In the genomic region with DNA sequence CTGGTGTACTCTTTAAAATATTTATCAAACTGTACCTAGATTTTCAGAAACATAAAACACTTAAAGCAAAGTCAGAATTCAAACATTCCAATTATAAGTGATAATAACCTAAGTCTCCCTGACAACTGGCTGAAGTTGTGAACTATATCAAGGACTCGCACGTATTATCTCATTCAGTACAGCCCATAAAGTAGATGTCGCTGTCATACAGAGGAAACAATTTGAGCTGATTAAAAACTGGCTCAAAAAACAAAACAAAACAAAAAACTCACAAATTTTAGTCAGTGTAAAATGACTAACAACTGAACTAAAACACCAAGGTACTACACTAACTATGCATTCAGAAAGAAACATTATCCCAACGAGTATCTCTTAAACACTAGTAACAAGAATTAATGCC, we compare ENCODE assay signal across 8 mouse cellular contexts. TPM values are rescaled to one million over a fixed set of nuclear protein-coding genes. Genes with fewer than 3 reads are reported as not detected.
DNase-seq lines count a peak whose midpoint lies in the region; ATAC-seq and TF ChIP-seq lines count a peak whose summit lies in the region.

No protein-coding gene starts in this region.

- peaks cover 42% of the 10 kb centered on the region for H3K4me1 ChIP-seq in heart, postnatal 0 days (ENCODE audit: control insufficient read depth, insufficient read depth)
- H3K4me1 ChIP-seq in cortical plate, adult 2 months (ENCODE audit: control insufficient read depth, insufficient read depth, low read length), result peaks cover 3% of the 10 kb centered on the region; the same call in 1 of the 2 replicates
- peaks cover 14% of the 10 kb centered on the region; the same call in 1 of the 2 replicates for H3K4me1 ChIP-seq in hindbrain, postnatal 0 days (ENCODE audit: insufficient read depth, low read length)
- H3K4me1 ChIP-seq in midbrain, embryonic 14.5 days (ENCODE audit: control insufficient read depth, insufficient read depth, low read length), result peaks cover 29% of the 10 kb centered on the region

- no peak for ATAC-seq in heart, postnatal 0 days (ENCODE audit: insufficient read depth, low read depth)
- no peak for ATAC-seq in hindbrain, postnatal 0 days
- ATAC-seq in midbrain, embryonic 14.5 days (ENCODE audit: low FRiP score, low TSS enrichment), result no peak

- no peak for DNase-seq in heart, postnatal 0 days (ENCODE audit: low spot score)
- DNase-seq in heart, postnatal 10 days, result no peak
- no peak for DNase-seq in hindbrain, postnatal 0 days (ENCODE audit: low spot score)
- DNase-seq in midbrain, embryonic 14.5 days, result no peak
- no peak for DNase-seq in embryo, embryonic 10 days (ENCODE audit: low spot score)
- DNase-seq in retina, embryonic 14.5 days (ENCODE audit: low spot score), result no peak
- DNase-seq in layer of hippocampus, postnatal 10 days (ENCODE audit: low spot score in 2 of 2), result no peak

- TF ChIP-seq POLR2A in cortical plate, adult 2 months (IDR thresholded peaks at IDR 0.05; ENCODE audit: extremely low read depth, insufficient read depth, low read length), result no peak

- H3K4me2 ChIP-seq in heart, postnatal 0 days (ENCODE audit: low read depth, low read length), result peak overlapping the region; percentile 71
- peak overlapping the region; percentile 92 for H3K4me2 ChIP-seq in hindbrain, postnatal 0 days (ENCODE audit: low read depth, low read length)
- peak overlapping the region; percentile 83 for H3K4me2 ChIP-seq in midbrain, embryonic 14.5 days (ENCODE audit: low read length)

- no peak for TF ChIP-seq EP300 in heart, postnatal 0 days (IDR thresholded peaks at IDR 0.05; ENCODE audit: low read depth)

- peak overlapping the region; percentile 85 for H3K4me3 ChIP-seq in heart, postnatal 0 days (ENCODE audit: low read depth, low read length)
- H3K4me3 ChIP-seq in cortical plate, adult 2 months (ENCODE audit: insufficient read depth, low read length), result peak overlapping the region; percentile 47; the same call in 1 of the 2 replicates
- peak overlapping the region; percentile 86 for H3K4me3 ChIP-seq in hindbrain, postnatal 0 days (ENCODE audit: low read length)
- peak overlapping the region; percentile 37 for H3K4me3 ChIP-seq in midbrain, embryonic 14.5 days (replicated peaks; ENCODE audit: low read depth, low read length)

- intact Hi-C loops in heart, postnatal 10 days (cut with DNase I), result loop anchor here (5.0 to 10.0 kb wide), 2 partner anchors 70 to 197 kb away; a partner anchor contains a TSS

- H3K36me3 ChIP-seq in heart, postnatal 0 days (replicated peaks; ENCODE audit: control insufficient read depth, insufficient read depth, low read length), result no peaks in the 10 kb centered on the region
- no peaks in the 10 kb centered on the region for H3K36me3 ChIP-seq in hindbrain, postnatal 0 days (ENCODE audit: insufficient read depth, low read length)
- no peaks in the 10 kb centered on the region for H3K36me3 ChIP-seq in midbrain, embryonic 14.5 days (ENCODE audit: control insufficient read depth, insufficient read depth, low read length)

- H3K27ac ChIP-seq in heart, postnatal 0 days (ENCODE audit: low read depth), result no peak overlapping the region
- no peak overlapping the region for H3K27ac ChIP-seq in cortical plate, adult 2 months (ENCODE audit: insufficient read depth, low read length)
- H3K27ac ChIP-seq in hindbrain, postnatal 0 days, result no peak overlapping the region
- H3K27ac ChIP-seq in midbrain, embryonic 14.5 days (replicated peaks; ENCODE audit: low read depth, low read length), result no peak overlapping the region

- 8% methylated on average over 4 of the region's 4 CpGs for WGBS in heart, postnatal 0 days
- 34% methylated on average over 4 of the region's 4 CpGs for WGBS in hindbrain, postnatal 0 days
- 39% methylated on average over 4 of the region's 4 CpGs for WGBS in midbrain, embryonic 14.5 days

- no peaks in the 10 kb centered on the region for H3K27me3 ChIP-seq in heart, postnatal 0 days (ENCODE audit: control insufficient read depth, insufficient read depth, low read length)
- H3K27me3 ChIP-seq in hindbrain, postnatal 0 days (ENCODE audit: insufficient read depth, low read length), result no peaks in the 10 kb centered on the region
- no peaks in the 10 kb centered on the region for H3K27me3 ChIP-seq in midbrain, embryonic 14.5 days (ENCODE audit: control insufficient read depth, insufficient read depth, low read length)

- H3K9ac ChIP-seq in heart, postnatal 0 days (replicated peaks; ENCODE audit: low read depth, low read length), result peak overlapping the region; percentile 53; the same call in 1 of the 2 replicates
- no peak overlapping the region for H3K9ac ChIP-seq in hindbrain, postnatal 0 days (replicated peaks; ENCODE audit: low read length)
- H3K9ac ChIP-seq in midbrain, embryonic 14.5 days (replicated peaks; ENCODE audit: low read length), result no peak overlapping the region

- H3K9me3 ChIP-seq in heart, postnatal 0 days (replicated peaks; ENCODE audit: control insufficient read depth, low read length), result no peaks in the 10 kb centered on the region
- H3K9me3 ChIP-seq in hindbrain, postnatal 0 days (ENCODE audit: low read length), result no peaks in the 10 kb centered on the region
- no peaks in the 10 kb centered on the region for H3K9me3 ChIP-seq in midbrain, embryonic 14.5 days (ENCODE audit: control insufficient read depth, low read length)

- no peak for TF ChIP-seq CTCF in heart, postnatal 0 days (IDR thresholded peaks at IDR 0.05; ENCODE audit: low read depth)
- no peak for TF ChIP-seq CTCF in cortical plate, adult 2 months (IDR thresholded peaks at IDR 0.05; ENCODE audit: extremely low read depth, insufficient read depth, low read length)
- no peak for TF ChIP-seq CTCF in hindbrain, postnatal 0 days (IDR thresholded peaks at IDR 0.05; ENCODE audit: low read depth)

RNA-seq across cellular contexts. Expression of a gene that starts 3.0 kb away (rescaled TPM):
- total RNA-seq in heart, postnatal 0 days (2014; rRNA removed; ENCODE audit: low replicate concordance), result 16.8 and 17.7 TPM in 2 replicates
- polyA plus RNA-seq in heart, postnatal 0 days (2015; fragmentation: Nextera tagmentation; extraction: Ambion mirVana), result 35.0 and 39.8 TPM in 2 replicates
- total RNA-seq in heart, postnatal 10 days (2021), result 10 to 100 TPM; 61.4 to 68.7 TPM
- 39.1 and 39.8 TPM in 2 replicates for polyA plus RNA-seq in cortical plate, adult 2 months (2012; rRNA removed)
- 44.3 and 49.0 TPM in 2 replicates for total RNA-seq in hindbrain, postnatal 0 days (2014; rRNA removed)
- 73.2 and 88.3 TPM in 2 replicates for polyA plus RNA-seq in hindbrain, postnatal 0 days (2015; fragmentation: Nextera tagmentation; extraction: Ambion mirVana)
- polyA plus RNA-seq in midbrain, embryonic 14.5 days (2014; fragmentation: Nextera tagmentation; extraction: Ambion mirVana), result 44.0 and 55.3 TPM in 2 replicates
- total RNA-seq in layer of hippocampus, postnatal 10 days (2021), result 100 to 1,000 TPM; 113 to 146 TPM
